Mouse (Mus musculus) adipocyte (in vitro differentiated cells): Measurements from ENCODE around the gene Nudcd3.
A peak's percentile ranks its signal among the peaks of the same experiment; 100 is the strongest.
"Not testable (repeated sequence)": the region's sequence is repeated elsewhere in the genome, so short reads cannot be mapped to it uniquely, and the experiment has no call there.

Experiments used
- DNase-seq: peaks from one replicate; pipeline ENCODE4 v3.0.0-alpha.2; 2016; ENCODE audit warnings: low spot score

Nudcd3 gene

DNA sequence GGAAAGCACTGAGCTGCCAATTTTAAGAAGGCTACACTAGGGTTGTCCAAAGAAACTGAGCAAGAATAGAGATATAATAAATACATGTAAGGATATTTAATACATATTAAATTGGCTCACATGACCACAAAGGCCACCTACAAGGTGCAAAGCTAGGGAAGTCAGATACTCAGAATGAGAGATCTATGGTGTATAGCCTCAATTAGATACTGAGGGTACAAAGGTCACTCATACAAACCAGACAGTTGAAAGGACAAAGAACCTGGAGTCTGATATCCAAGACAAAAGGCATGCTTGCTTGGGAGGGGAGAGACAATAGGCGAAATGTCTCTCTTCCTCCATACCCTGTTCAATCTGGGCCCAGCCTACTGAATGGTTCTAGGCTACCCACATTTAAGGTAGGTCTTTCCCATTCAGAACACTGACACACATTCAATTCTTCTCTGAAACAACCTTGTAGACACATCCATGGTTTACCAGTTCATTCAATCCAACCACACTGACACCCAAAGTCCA is 76.6 kb downstream of the Nudcd3 start:
- DNase-seq, result no peak

DNA sequence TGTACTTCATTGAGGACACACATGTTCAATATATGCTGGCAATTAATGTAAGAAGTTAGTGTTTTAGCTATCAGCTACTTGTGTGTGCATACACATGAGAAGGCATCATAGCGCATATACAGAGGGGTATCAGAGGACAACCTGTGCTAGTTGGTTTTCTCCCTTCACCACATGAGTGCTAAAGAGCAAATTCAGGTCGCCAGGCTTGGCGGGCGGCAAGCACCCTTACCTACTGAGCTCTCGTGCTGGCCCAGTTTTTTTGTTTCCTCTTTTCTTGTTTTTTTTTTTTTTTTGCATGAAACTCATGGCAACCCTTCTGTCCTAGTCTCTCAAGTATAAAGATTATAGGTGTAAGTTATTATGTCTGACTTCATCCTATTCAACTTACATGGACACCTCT is 77.6 kb downstream of the Nudcd3 start:
- DNase-seq, result no peak

DNA sequence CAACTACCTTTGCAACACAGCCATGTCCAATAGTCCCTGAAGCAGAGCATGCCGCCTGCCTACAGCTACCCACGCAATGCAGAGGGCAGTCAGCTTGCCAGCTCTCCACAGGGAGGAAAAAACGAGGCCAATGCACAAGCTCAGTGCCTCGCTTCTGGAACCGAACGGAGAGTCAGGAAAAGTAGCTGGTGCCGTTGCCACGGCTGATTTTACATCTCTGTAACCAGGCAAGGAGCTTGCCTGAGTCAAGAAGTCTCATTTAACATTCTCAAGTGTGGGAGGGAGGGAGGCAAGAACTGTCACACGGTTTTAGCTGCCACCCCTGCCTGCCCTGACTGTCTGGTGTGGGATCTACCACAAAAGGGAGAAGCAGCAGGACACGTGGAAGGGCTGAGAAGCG is 79.6 kb downstream of the Nudcd3 start:
- DNase-seq, result no peak

DNA sequence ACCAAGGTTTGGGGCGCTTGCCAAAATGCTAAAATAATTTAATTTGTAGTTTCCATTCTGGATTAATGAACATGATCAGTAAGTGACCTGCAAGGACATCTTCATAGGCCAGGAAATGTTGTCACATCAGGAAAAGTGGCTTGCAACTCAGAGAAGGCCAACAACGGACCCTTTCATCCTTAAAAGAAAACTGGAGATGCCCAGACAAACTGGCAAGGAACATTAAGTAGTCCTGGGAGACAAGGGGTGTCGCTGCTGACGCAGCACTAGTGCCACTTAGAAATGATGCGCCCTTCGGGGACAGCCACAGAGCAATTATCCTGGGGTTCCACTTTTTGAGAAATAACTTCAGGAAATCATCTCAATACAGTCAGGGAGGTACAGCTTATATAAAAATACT is 80.2 kb downstream of the Nudcd3 start:
- DNase-seq, result no peak

DNA sequence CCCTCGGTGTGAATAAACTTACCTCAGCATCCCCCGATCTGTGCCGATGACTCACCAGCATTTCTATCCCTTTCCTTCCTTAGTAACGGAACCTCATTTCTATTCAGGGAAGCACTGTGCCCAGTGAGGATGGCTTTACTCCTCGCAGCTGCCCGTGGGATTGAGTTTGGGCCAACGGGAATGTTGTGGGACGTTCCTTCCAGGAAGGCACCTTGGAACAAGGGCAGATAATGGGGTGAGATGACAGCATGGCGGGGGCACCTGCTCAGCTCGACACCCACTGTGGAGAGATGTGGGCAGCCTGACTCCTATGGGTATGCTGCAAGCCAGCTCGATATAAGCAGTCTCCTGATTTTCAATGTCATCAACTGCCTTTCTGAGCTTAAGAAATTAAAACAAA is 80.9 kb downstream of the Nudcd3 start:
- no peak for DNase-seq

DNA sequence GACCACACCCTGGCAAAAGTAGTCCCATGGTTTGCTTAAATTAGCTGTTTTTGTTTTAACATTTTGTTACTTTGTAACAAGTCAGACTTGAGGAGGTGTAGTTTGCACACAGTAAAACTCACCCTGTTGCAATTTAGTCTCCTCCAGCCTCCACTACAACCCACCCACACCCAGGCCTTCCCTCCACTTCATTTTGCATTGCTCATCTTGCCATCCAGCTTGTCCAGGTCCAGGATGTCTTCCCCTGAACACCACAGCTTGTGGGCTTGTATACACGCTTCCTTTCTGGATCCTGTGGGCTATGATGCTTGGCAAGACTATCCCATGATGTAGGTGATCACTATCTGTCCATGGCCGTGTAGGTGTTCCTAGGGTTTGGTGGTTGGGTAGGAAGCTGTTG is 82.3 kb downstream of the Nudcd3 start:
- no peak for DNase-seq

DNA sequence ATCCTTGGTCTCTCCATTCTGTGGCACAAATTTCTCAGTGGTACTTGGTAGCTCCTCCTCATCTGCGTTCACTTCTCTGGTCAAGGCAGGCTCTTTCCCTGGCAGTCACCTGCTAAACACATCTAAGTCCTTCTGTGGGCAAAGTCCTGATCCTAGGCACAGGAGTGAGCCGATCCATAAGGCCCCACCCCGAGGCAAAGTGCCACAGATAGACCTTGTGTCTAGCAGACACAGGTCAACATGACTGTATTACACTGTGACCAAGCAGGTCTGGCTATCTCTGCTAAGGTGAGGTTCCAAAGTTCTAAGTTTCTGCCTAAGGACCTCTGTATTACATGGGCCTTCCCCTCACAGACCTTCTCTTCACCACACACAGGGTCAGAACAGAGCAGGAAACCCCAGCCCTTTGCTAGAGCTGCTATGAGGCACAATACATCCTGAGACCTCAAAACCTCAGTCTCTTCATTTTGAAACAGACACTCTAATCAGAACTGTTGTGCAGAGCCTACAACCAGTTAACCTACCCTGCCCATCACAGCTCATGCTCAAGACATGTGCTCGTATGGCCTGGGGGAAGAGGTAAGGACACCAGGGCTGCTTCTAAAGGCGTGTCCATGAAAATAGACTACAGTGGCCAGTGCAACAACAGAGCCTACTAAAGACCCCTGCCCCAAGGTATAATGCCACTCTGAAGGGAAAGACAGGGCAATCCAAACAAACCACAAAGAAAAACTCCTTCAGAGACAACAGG is 88.3 kb downstream of the Nudcd3 start:
- no peak for DNase-seq

DNA sequence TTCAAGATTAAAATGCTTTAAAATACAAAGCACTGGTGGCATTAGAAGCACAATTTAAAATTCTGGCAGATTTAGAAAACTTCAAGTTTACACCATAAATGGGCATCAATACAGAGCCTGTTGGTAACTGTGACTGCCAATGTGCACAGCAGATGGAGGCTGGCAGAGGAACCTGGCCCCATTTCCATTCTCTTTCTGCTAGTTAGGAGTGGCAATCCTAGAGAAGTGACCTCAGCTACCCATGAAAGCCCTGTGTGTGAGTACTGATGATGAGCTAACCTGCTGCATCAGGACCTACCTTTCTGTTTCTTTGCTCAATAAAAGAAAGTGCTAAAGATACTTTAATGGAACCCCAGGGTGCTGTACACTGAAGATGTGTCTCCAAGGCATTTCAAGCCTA is 90.2 kb downstream of the Nudcd3 start:
- peak; percentile 5 for DNase-seq

DNA sequence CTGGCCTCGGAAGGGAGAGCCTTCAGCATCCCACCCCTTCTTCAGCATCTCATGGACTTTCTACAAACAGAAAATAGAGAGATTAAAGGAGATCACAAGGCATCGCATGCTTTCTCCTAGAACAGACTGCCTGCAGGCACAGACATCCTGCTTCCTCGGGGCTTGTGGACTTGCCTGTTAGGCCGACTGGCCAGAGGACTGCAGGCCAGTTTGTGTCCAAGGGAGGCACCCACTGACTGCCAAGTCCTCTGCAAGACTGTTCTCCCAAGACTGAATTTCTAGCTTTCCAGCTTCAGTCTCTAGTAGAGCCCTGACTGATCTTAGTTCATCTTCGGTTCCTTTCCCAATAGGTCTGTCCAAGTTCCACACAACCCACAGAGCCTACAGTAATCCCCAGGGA is 91.9 kb downstream of the Nudcd3 start:
- DNase-seq, result no peak

DNA sequence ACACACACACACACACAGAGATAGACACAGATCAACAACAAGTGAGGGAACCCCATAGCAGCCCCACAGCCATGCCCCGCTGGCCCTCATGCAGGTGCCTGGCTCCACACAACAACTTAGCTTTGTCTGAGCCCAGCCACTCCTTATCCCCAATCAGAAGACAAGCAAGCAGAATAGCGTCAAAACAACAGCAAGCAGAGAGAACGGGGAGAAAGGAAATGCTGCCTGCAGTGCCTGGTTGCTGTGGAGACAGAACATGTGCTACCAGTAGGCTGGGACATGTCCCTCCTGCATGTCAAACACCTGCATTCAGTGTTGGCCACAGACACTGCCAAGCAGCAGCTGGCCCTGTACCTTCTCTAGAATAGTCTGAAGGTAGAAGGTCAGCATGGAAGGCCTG is 92.5 kb downstream of the Nudcd3 start:
- DNase-seq, result no peak

DNA sequence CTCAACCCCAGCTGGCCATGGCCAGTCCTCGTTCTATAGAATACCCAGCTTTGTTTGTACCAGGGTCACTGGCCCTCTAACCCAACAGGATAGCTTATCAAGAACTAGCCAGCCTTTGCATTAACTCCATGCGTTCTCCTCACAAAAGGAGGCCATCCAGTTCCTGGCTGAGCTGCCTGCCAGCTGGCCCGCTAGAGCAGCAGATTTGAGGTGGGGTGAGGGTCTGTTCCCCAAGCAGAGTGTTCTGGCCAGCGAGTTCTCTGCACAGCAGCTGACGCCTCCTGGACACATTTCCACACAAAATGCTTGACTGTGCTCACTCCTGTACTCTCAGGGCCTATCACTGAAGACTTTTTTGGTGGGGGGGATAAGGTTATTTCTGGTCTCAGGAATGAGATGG is 95.5 kb downstream of the Nudcd3 start:
- no peak for DNase-seq

DNA sequence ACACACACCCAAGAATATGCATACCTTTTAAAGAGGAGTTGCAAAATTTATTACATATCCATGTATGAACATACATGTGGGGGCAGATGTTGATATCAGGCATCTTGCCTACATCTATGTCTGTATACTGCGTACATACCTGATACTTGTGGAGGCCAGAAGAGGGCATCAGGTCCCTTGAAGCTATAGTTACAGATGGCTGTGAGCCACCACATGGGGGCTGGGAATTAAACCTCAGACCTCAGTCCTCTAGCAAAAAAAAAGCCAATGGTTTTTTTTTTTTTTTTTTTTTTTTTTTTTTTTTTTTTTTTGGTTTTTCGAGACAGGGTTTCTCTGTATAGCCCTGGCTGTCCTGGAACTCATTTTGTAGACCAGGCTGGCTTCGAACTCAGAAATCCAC is 103.6 kb downstream of the Nudcd3 start:
- DNase-seq, result not testable (repeated sequence)

DNA sequence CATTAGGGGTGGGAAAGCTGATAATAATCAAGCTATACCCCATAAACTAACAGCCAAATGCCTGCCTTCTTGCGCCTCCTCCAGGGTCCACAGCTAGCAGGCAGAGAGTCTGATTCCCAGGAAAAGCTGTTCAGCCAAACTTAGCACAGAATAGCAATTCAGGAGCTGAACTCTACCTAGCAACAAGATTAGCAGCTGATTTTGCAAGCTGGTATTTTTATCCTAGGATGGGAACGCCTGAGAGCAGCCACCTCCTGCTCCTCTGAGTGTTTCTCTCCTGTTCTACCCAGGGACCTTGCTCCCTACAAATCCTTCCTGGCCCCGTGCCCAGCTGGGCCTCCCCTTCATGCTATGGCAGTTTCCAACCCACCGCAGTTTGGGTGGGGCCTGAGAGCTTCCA is 113.2 kb downstream of the Nudcd3 start:
- DNase-seq, result no peak

DNA sequence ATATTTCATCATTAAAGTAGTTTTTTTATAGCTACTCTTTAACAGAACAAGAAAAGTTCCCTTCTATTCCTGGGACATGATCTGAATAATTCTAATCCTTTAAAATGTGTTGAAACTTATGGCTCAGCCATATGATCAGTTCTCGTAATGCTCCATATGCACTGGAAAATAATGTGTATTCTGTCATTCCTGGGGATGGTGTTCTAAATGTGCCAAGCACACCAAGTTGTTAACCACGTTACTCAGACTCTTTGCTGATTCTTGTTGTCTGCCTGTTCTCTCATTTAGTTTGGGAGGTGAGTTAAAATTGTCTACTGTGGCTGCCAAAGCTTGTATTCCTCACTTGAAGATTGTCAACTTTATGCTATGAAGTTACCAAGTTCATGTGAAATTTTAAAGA is 121.5 kb downstream of the Nudcd3 start:
- no peak for DNase-seq

DNA sequence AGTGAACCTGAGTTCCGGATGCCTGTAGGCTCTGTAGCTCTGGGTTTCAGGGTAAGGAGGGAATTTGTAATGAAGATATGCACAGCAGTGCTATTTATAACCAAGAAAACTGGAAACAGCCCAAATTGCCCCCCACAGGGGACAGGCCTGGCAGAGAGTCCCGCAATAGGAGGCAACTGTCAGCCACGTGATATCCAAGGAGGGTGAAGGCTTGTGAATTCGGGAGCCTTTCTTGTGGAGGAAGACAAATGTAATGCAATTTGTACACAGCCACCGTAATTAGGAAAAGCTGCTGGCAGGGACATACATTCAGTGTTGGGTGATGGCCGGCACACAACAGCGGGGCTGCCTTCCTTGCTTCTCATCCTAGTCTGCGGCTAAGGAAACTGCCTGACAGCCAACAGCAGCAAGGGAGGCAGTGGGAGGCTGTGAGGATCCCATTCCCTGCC is 124.6 kb downstream of the Nudcd3 start:
- DNase-seq, result no peak

DNA sequence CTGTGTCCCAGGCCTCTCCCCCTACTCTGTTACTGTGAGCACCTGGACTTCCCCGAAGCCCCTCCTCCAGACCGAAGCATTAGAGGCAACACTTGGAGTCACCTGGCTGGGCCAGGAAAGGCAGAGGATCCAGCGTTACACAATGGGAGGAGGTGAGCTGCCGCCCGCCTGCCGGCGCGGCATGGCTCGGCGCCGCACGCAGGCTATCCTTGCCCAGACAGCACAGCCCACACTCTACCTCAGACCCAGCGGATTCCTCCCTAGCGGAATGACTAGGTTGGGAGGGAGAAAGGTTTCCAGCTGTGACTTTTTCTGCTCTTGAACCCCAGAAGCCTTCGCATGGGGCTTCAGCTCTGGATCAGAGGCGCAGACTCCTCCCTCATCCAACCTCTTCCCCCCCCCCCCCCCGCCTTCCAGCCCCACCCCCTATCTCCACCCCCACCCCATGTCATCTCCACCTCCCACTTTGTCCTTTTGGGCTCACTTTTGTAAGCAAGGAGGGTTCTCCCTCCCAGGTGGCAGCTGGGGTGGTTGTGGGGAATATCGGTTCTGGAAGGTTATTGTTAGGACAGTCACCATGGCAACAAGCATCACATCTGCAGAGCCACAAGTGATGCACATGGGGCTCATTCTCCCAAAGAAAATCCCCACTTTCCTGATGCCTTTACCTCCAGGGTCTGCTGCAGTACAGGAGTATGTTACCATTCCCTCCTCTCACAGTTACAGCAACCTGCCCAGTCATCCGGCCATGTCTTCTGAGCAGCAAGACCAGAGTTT is 131.8 kb downstream of the Nudcd3 start:
- DNase-seq, result no peak

DNA sequence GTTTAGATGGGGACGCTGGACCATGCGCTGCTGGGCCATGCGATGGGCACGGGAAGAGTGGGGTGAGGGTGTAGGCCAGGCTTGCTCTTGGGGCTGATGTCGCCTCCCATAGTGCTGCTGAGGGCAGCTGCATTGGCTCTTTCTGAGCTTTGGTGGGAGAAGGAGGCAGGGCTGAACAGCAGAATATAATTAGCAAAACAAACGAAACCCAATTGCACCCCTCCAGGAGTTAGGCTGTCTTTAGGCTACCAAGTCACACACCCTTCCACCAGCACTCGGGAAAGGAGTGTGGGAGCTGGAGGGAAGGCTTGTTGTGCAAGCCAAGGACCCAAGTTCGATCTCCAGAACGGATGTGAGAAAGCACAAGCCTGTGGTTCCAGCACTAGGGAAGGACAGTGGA is 133.1 kb downstream of the Nudcd3 start:
- DNase-seq, result no peak

DNA sequence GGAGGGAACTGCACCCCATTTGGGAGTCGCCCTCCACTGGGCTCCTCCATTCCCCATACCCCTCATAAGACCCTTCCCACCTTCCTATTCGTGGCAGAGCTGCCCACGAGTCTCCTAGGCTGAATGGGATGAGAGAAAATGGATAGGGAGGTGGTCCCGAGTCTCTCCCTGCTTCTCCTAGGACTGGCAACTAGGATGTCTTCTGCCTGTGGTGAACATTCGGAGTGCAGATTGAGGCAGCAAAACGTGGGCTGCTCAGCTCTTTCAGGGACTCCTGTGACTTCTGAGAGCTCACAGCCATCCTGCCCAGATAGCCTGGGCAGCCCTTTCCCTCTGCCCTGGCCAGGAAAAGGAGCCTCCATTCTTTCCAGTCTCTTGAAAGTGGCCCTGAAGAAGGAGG is 134.0 kb downstream of the Nudcd3 start, which contains the start of gene Camk2b:
Camk2b (minus strand) TSS at position 187 of the 400 bp plus-strand sequence.
- no peak for DNase-seq

DNA sequence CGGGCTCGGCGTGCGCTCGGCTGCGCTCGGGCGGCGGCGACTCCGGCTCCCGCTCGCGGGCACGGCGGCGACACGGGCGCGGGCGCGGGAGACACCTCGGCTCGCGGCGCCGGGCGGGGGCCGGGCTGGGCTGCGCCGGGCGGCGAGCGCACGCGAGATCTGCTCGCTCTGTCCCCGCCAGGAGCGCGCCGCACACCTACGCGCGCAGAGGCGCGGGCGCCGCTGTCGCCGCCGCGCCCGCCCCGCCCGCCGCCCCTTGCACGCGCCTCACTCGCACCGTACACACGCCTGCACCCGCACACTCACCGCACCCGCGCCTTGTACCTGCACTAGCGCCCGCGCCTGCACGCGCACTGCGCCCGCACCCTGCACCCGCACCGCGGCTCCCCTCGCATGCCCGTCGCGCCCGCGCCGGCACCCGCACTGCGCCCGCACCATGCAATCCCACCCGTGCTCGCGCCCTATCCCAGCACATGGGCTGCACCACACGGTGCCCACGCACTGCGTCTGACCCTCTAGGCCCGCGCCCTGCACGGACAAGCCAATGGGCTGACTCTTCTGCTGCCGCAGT is 134.6 kb downstream of the Nudcd3 start:
- DNase-seq, result no peak

DNA sequence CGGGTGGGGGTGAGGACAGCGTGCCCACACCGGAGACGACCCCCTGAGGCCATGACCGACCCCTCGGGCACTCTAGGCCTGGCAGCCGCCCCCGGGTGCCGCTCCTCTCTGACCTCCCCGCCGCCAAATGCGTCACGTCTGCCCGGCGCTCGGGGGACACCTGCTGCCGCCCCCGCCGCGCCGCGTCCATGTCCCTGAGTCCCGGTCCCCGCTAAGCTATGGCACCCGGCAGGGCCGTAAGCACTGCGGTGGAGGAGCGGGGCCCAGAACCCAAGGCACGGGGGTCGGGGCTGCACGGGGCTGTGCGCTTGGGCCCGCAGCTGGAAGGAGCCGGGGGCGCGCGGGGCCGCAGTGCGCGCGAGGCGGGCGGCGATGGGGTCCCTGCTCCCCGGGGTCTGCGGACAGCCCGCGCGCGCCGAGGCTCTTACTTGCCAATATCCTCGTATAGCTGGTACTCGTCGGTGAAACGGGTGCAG is 135.1 kb downstream of the Nudcd3 start:
- DNase-seq, result no peak

DNA sequence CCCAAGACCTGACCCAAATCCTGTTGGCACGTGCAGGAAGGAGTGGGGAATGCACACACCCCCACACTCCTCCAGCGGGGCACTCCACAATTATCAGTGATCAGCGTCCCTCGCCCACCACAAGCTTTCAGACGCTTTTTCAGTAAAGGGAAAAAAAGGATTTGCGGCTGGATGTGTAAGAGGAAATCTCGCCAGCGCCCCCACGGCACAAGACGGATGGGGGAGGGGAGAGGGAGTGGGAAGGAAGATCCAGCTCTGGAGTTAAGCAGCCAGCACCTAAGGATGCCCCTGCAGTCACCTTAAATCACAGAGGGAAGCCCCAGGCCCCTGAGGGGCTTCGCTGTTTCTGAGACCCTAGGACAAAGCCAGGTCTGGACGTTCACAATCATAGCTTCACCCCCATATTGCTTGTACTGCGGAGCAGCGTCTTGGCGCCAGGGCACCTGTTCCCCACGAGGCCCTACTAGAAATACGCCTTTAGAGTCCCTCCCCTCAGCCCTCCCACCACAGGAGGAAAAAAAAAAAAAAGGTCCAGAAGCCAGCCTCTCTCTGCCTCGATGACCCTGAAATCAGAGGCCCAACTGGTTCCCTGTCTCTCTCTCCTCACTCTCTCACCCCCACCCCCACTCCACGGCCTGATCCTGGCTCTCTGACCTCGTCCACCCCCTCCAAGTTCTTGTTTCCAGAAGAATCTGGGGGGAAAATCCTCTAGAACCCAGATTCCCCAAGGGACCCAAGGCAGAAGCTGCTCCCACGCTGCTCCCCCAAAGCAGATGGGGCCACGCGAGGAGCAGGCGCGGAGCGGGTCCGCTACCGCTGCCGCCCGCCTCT is 135.8 kb downstream of the Nudcd3 start:
- no peak for DNase-seq
